Mouse (Mus musculus) Patski (cell line): ENCODE measurements around the gene Gm17332. TPM values are rescaled to one million over a fixed set of nuclear protein-coding genes. Genes with fewer than 3 reads are reported as not detected.
A peak's percentile ranks its signal among the peaks of the same experiment; 100 is the strongest.
"Not testable (repeated sequence)": the region's sequence is repeated elsewhere in the genome, so short reads cannot be mapped to it uniquely, and the experiment has no call there.

ENCODE experiments used
- ATAC-seq: fragments of 100-300 bp; one replicate; pipeline ENCODE4 v1.8.0; 2021
- CTCF ChIA-PET: fragments of 350-600 bp; sonication (Branson Sonifier 250); formaldehyde crosslinking; loops from one replicate; lab custom pipeline; 2022; ENCODE audit warnings: inconsistent platforms; lab: Charles Lee
- POLR2A ChIA-PET: fragments of 350-600 bp; sonication (Branson Sonifier 250); formaldehyde crosslinking; loops from one replicate; lab custom pipeline; 2022; ENCODE audit warnings: antibody characterized with exemption, inconsistent platforms; lab: Charles Lee
- DNase-seq: peaks from one replicate; pipeline ENCODE4 v3.0.0-alpha.2; 2011; ENCODE audit warnings: low read depth, low spot score
- H3K27me3 ChIP-seq: fragments of 371-371 bp; one replicate; pipeline ENCODE4 v1.5.1; 2021
- CTCF ChIP-seq: fragments of 100-300 bp; IDR thresholded peaks from one replicate; pipeline ENCODE4 v1.5.1; 2021
- in situ Hi-C: fragments of 300-500 bp; cut with MboI; formaldehyde crosslinking; loops from 3 replicates; pipeline ENCODE4 v1.11.1; 2018; ENCODE audit warnings: low pct_unique_long_range_greater_than_20kb, mixed read lengths
- polyA plus RNA-seq: library from polyadenylated mRNA; unstranded; gene quantifications from one replicate; pipeline ENCODE4 v1.2.3, GENCODE M21; 2021

Gm17332 gene
- not detected for polyA plus RNA-seq

GRCm38 (mm10) chr11:31182362-31182761 is at the start of gene Gm17332:
Gene Gm17332 (minus strand): TSS chr11:31182462.
- ChIA-PET POLR2A (no interaction called here), CTCF (no interaction called here)
- DNase-seq (no peak), ATAC-seq (no peak)
- in situ Hi-C loops = no loop called here
- H3K27me3 ChIP-seq = no peaks in the 10 kb centered on the region
- TF ChIP-seq CTCF = no peak

DNA sequence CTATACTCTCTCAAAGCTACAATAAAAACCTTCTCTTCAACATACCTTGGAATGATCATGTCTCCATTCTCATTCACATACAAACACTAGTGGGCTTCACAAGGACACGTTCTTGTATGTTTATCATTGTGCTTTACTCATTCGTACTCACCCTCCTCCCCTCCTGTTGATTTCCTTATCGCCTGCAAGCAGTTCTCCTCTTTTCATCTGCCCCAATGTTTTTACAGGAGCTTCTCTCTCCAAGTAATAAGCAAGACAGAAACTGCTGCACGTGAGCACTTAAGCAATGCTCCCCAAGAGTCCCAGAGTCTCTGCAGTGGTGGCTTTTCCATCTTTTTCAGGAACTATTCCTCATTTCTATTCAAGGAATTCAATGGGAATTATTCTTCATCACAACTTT is 47.7 kb upstream of the Gm17332 start:
- ChIA-PET CTCF (no interaction called here), POLR2A (no interaction called here)
- DNase-seq = no peak
- H3K27me3 ChIP-seq = no peaks in the 10 kb centered on the region
- TF ChIP-seq CTCF = no peak
- in situ Hi-C loops = loop anchor here (25.0 kb wide), 2 partner anchors 268 to 543 kb away; partner anchors contain the start of gene Erlec1
- no peak for ATAC-seq

- in situ Hi-C loops = loop anchor here (25.0 kb wide), 2 partner anchors 263 to 538 kb away; partner anchors contain the start of gene Erlec1
- no peaks in the 10 kb centered on the region for H3K27me3 ChIP-seq
- ChIA-PET POLR2A (interaction anchor here (0.7 kb wide), 1 partner anchor 239 kb away, joined by 5 read pairs; the partner anchor contains the start of gene Chac2), CTCF (no interaction called here)
- DNase-seq (peak; percentile 94), ATAC-seq (peak; percentile 99)
- TF ChIP-seq CTCF = no peak
Measured at GRCm38 (mm10) chr11:31225359-31225758, 43.1 kb upstream of the Gm17332 start.

DNA sequence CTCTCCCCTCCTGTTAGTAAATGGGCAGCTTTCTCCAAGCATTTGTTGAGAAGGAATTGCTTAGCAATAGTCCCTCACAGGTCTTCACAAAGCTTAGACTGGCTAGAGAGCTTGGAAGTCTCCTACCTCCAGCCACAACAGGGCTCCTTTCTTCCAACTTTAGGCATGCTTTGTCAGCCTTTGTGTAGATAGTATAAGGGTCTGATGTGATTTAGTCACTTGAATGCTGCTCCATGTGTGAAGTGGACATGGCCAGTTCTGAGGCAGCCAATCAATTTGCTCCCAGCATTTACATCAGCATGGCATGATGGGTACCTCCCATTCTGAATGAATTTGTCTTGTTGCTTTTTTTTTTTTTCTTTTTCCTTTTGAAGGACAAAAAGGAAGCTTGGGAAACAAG is 35.7 kb upstream of the Gm17332 start:
- ATAC-seq = no peak
- ChIA-PET POLR2A (interaction anchor here (0.6 kb wide), 1 partner anchor 392 kb away, joined by 3 read pairs; no protein-coding TSS in a partner anchor), CTCF (interaction anchor here (0.7 to 1.5 kb wide), 2 partner anchors 19 to 59 kb away, joined by 3 to 4 read pairs; no protein-coding TSS in a partner anchor)
- in situ Hi-C loops = loop anchor here (5.0 kb wide), 1 partner anchor 61 kb away; no protein-coding TSS in a partner anchor
- H3K27me3 ChIP-seq = no peaks in the 10 kb centered on the region
- DNase-seq = no peak
- TF ChIP-seq CTCF = no peak

- CTCF ChIA-PET = no interaction called here
- TF ChIP-seq CTCF = no peak
- POLR2A ChIA-PET = no interaction called here
- ATAC-seq (no peak), DNase-seq (no peak)
- in situ Hi-C loops = no loop called here
- no peaks in the 10 kb centered on the region for H3K27me3 ChIP-seq
Measured at GRCm38 (mm10) chr11:31195621-31196363, 13.5 kb upstream of the Gm17332 start.

GRCm38 (mm10) chr11:31194761-31195160 is 12.5 kb upstream of the Gm17332 start:
- no peaks in the 10 kb centered on the region for H3K27me3 ChIP-seq
- in situ Hi-C loops = no loop called here
- ChIA-PET CTCF (no interaction called here), POLR2A (no interaction called here)
- no peak for TF ChIP-seq CTCF
- DNase-seq (no peak), ATAC-seq (no peak)

DNA sequence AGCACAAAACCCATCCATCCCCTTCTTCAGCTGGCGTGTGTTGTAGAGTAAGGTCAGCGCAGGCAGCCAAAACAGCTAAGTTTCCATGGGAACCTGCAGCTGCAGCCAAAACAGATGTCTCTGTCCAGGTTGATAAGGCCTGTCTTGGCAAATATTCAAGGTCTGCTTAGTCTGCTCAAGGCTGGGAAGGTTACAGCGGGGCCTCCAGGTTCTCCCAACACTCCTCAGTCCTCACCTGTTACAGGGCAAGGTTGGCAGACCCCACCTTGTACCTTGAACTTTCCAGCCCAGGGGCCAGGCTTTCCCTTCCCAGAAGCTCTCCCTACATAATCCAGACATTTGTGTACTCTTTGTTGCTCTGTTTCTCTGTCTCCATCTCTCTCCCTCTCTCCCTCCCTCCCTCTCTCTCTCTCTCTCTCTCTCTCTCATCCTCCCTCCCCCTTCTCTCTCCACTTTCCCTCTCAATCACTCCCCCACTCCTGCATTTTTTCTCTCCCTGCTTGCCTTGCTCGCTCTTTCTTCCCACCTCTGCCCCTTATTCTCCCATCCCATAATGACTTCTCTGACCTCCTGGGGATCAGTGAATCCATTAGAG is 12.1 kb downstream of the Gm17332 start:
- no peak for TF ChIP-seq CTCF
- in situ Hi-C loops = no loop called here
- ChIA-PET CTCF (no interaction called here), POLR2A (no interaction called here)
- no peak for DNase-seq
- ATAC-seq = no peak
- H3K27me3 ChIP-seq = no peaks in the 10 kb centered on the region

DNA sequence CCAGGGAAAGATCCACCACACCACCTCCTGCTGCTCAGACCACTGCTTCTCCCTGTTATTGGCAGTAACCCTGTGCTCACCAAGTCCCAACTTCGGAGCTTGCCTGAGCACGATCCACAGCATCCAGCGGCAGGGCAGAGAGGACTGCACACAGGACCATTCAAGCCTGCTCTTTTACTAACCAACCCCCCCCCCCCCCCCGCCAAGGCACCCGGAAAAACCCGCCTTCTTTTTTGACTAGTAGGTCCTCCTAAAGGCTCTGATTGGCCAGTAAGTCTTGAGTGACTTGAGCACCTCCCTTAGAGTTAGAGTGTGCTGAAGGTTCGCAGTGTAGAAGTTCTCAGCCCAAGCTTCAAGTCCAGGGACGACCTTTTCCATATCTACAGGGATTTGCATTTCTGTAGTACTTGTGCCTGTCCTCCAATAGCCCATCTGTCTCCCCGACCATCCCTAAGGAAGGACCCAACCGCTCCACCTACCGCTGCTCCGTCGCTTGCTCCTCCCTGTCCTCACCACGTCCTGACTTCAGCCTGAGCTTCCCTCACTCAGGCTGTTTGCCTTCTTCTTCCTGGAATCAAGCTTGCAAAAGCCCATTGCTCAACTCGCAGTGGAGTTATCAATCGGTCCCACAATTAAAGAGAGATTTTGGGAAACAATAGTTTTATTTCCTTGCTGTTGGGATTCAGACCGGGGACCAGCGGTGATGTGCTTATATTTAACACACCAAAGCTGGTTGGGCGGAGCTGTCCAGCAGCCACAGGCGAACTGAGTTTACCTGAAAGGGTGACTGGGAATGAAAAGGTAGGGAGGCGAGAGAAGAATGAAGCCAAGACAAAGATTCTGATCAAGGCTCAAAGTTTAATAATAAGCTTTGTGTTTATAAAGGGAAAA is 12.9 kb downstream of the Gm17332 start:
- in situ Hi-C loops = no loop called here
- no peaks in the 10 kb centered on the region for H3K27me3 ChIP-seq
- TF ChIP-seq CTCF = no peak
- DNase-seq (no peak), ATAC-seq (no peak)
- POLR2A ChIA-PET = no interaction called here
- CTCF ChIA-PET = no interaction called here

DNA sequence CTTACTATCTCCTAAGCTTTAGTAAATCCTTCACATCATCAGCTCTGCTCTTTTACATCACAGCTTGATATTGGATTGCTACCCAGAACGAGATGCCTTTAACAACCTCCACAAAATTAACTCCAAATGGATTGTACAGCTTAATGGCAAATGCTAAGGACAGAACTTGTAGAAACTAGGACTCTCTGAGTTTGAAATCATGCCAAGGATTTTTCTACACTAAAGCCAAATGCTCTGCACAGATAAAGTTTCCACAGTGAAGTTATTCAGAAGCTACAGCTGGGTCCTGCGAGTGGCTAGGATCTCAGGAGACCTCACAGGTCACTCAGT is 13.5 kb downstream of the Gm17332 start:
- in situ Hi-C loops = no loop called here
- ChIA-PET POLR2A (no interaction called here), CTCF (no interaction called here)
- DNase-seq = no peak
- TF ChIP-seq CTCF = no peak
- no peaks in the 10 kb centered on the region for H3K27me3 ChIP-seq
- no peak for ATAC-seq

GRCm38 (mm10) chr11:31157021-31157420 is 25.2 kb downstream of the Gm17332 start:
- no peak for DNase-seq
- peak; percentile 65 for ATAC-seq
- in situ Hi-C loops = loop anchor here (5.0 kb wide), 1 partner anchor 60 kb away; no protein-coding TSS in a partner anchor
- ChIA-PET CTCF (no interaction called here), POLR2A (no interaction called here)
- TF ChIP-seq CTCF = no peak
- no peaks in the 10 kb centered on the region for H3K27me3 ChIP-seq

- in situ Hi-C loops, POLR2A ChIA-PET, CTCF ChIA-PET, H3K27me3 ChIP-seq, DNase-seq, ATAC-seq: not testable (repeated sequence)
Measured at GRCm38 (mm10) chr11:31138394-31138793, 43.9 kb downstream of the Gm17332 start.

DNA sequence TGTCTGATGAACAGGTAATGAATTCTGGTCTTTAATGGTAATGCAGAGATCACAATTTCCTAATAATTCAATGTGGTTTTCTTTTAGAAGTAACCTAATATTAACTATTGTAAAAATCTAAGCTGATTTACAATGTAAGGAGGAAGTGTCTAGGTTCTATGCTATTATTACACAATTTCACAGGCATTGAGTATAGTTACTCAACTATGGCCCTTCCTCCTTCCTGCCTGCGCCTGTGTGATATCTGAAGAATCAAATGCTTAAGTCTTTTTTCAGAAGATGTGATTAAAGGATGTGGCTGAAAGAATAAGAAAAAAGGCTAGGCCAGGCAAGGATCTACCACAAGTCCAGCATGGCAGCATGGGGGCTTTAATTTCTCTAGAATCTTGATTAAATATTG is 47.4 kb downstream of the Gm17332 start:
- H3K27me3 ChIP-seq, CTCF ChIA-PET, ATAC-seq, DNase-seq, in situ Hi-C loops, POLR2A ChIA-PET: not testable (repeated sequence)

GRCm38 (mm10) chr11:31133726-31134125 is 48.5 kb downstream of the Gm17332 start:
- CTCF ChIA-PET, in situ Hi-C loops, ATAC-seq, DNase-seq, POLR2A ChIA-PET, H3K27me3 ChIP-seq: not testable (repeated sequence)
